Mouse (Mus musculus) ES-E14 (cell line): Measurements from ENCODE around the gene 2210010C04Rik.

ENCODE experiments used
- HCFC1 ChIP-seq: IDR thresholded peaks from 2 replicates; pipeline ENCODE4 v1.6.1; 2012; ENCODE audit warnings: low read length, inconsistent platforms, borderline replicate concordance; ENCODE audit not compliant: insufficient read depth
- ZC3H11A ChIP-seq: IDR thresholded peaks from 2 replicates; pipeline ENCODE4 v1.6.1; 2012; ENCODE audit warnings: low read depth, mild to moderate bottlenecking, inconsistent platforms, low read length, borderline replicate concordance

GRCm38 (mm10) chr6:41032231-41032630 is 3.1 kb downstream of the 2210010C04Rik start:
- TF ChIP-seq ZC3H11A, result no peak
- TF ChIP-seq HCFC1, result no peak
